Mouse (Mus musculus) left cerebral cortex, postnatal 25 days (tissue): ENCODE data around the gene Rab3d. TPM values are rescaled to one million over a fixed set of nuclear protein-coding genes. Genes with fewer than 3 reads are reported as not detected.
"Not testable (repeated sequence)": the region's sequence is repeated elsewhere in the genome, so short reads cannot be mapped to it uniquely, and the experiment has no call there.

ENCODE experiments used
- DNase-seq, 2 experiments: peaks; one replicate each; pipeline ENCODE4 v3.0.0; 2022; ENCODE audit warnings: low spot score in 2 of 2, mixed read lengths in 1 of 2
- intact Hi-C: fragments of 180-260 bp; cut with DNase I; formaldehyde crosslinking; loops from one replicate; pipeline ENCODE4 v1.15.1; 2025
- total RNA-seq, 2 experiments: library from RNA; stranded (reverse); gene quantifications; 2 replicates each; pipeline ENCODE4 v1.2.3; 2021

Rab3d gene
- total RNA-seq, 2 experiments from 2014 or later = 15.4 to 17.5 TPM

DNA sequence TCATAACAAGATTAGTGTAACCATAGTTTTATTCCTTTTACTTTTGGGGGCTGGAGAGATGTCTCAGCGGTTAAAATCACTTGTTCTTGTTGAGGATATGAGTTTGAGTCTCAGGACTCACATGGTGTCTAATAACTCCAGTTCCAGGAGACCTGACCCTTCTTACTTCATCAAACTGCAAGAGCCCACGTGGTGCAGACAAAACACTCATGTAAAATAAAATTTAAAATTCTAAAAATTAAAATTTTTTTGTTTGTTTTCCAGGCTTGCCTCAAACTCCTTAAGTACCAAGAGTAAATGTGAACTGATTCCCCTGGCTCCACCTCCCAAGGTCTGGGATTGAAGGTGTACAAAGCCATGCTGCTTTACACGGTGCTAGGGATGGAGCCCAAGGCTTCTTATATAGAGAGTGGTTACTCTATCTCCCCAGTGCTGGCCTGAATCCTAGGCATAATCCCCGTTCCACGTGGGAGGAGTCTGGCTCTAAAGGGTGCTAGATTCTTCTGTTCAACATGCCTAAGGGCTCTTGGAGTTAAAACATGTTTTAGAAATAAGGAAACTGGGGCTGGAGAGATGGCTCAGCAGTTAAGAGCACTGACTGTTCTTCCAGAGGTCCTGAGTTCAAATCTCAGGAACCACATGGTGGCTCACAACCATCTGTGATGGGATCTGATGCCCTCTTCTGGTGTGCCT is 846 bp upstream of the Rab3d start:
- intact Hi-C loops = loop anchor here (5.0 kb wide), 2 partner anchors 143 to 302 kb away; partner anchors contain the start of gene Smarca4
- peak in 1 of 2 experiments; percentile 69 for DNase-seq

DNA sequence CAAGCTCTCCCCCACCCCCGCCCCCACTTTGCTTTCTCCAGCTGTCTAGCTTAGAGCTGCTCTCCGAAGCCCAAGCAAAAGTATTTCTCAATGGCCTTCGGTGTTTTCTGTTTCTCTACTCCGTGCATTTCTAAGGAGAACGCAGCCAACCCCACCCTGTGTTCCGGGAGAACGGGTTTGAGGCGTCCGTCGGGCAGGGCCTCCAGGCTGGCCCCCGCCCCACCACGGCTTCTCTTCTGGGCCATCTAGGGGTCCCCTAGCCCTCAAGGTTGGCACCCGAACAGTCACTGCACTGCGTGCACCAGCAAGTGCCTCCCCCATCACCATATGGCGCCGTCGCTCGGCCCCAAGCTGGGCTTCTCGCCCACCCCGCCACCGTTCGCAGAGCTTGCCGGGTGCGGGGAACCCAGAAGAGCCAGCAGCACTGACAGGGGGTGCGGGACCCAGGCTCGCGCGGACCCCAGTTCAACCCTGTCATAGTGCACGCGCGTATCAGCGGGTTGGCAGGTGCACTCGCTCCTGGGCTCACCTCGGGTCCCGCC is 428 bp downstream of the Rab3d start:
- intact Hi-C loops = loop anchor here (5.0 kb wide), 2 partner anchors 145 to 300 kb away; partner anchors contain the start of gene Smarca4

DNA sequence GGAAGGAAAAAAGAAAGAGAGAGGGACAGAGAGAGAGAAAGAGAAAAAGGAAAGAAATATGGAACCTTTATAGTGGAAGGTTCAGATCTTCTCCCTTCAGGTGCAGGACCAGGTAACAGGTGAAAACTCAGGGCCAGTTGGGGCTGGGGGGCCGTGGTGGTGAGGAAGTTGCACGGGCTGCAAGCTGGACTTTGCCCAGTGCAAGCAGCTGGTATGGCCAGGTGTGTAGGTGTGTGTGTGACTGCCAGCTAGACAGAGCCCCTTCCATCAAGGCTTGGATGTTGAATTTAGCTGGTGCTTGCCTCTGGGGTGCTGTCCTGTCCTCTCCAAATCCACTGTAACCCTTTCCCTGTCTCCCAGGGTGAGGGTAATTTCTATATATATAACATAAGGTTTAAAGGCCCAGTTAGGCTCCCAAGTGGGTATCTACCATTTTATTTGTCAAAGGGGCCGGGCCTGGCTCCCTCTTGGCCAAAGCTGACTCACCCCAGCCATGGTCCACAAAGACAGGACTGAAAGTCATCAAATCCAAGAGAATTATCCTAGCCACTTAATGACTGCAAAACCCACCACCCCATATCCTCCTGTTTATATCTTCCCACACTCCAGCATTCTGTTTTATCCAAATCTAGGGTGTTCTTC is 1.0 kb downstream of the Rab3d start:
- peak in 1 of 2 experiments; percentile 43 for DNase-seq
- intact Hi-C loops = loop anchor here (5.0 kb wide), 2 partner anchors 145 to 300 kb away; partner anchors contain the start of gene Smarca4

More for the DNA sequence above, 428 bp downstream of the Rab3d start:
- peak; percentile 68 to 89 for DNase-seq

DNA sequence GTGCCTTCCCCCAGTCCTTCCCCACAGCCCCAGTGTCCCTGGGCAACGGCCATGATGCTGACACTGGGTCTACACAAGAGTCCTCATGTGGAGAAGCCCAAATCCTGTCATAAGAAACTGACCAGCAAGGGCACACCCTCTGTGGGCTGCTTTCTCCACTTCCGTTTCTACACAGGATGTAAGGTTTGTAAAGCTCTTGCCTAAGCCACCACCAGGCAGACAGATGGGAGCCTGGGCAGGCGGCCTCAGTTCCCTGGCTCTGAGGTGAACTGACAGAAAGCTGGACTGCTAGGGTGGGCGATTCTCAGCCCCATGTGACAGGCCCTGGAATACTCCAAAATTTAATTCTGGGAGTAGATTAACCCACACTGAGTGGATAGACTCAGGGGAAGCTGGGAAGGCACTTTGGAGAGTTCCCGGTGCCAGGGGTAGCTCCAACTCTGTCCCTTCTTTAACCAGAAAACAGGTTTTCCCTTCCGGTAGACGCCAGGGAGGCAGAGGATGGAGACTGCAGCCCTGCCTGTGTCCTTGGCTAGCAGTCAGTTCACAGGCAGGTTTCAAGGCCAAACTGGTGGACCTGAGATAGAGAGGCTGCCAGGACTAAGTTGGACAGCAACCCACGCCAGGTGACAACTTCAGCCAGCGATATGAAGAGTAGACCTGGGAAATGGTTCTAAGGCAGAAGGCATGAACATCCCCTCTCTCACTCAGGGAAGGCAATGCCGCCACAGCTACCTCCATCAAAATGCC is 8.3 kb downstream of the Rab3d start:
- no peak for DNase-seq
- intact Hi-C loops = no loop called here

DNA sequence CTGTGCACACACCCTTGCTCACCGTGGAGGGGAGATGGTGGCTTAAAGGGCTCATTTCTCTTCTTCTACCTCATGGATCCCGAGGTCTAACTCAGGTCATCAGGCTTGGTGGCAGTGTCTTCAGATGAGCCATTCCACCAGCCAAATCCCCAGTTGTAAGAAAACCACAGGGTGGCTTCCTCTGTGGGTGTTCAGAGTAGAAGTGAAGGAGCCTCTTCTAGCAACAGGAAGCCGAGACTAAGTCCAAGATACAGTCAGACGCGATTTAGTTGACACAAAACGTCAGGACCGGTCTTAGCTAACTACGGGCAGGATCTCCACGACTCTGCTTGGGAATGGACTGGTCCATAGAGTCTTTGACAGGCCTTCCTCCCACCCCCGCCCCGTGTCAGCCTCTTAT is 9.8 kb downstream of the Rab3d start:
- intact Hi-C loops = no loop called here
- DNase-seq = no peak

DNA sequence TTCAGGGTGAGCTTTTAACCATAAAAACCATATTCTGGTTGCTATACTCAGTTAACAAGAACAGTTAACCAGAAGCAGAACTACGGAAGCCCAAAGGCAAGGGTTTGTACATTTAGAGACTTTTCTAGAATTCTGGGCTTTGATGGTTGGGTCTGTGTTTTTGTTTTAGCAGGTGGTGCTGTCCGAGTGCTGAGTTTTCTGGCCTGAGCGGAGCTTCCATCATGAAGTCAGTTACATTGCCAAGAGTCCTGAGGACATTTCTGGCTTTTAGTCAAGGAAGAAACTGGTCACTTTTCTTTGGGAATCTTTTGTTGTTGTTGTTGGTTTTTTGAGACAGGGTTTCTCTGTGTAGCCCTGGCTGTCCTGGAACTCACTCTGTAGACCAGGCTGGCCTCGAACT is 14.0 kb downstream of the Rab3d start:
- intact Hi-C loops = no loop called here

DNA sequence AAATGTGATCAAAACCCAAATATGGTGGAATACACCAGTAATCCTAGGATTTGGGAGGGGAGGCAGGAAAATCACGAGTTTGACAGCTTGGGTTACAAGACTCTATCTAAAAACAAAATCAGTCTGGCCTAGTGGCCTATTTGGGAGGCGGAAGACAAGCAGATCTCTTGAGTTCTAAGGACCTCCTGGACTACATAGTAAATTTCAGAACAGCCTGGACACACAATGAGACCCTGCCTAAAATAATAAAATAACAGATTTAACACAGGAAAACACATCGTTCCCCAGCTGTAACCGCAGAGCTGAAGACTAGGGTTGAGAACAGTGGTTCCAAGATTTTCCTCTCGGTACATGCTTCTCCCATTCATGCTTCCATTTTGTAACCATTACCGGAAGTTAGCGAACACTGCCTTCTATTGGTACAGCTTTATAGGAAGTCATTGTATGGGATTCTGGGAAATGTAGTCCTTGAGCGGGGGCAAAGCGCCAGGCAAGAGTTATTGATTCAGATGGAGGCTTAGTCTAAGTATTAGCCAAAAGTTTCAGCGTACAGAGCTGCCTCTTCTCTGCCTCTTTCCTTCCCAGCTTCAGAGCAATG is 16.7 kb downstream of the Rab3d start:
- intact Hi-C loops = no loop called here

More for the DNA sequence above, 14.0 kb downstream of the Rab3d start:
- no peak for DNase-seq

DNA sequence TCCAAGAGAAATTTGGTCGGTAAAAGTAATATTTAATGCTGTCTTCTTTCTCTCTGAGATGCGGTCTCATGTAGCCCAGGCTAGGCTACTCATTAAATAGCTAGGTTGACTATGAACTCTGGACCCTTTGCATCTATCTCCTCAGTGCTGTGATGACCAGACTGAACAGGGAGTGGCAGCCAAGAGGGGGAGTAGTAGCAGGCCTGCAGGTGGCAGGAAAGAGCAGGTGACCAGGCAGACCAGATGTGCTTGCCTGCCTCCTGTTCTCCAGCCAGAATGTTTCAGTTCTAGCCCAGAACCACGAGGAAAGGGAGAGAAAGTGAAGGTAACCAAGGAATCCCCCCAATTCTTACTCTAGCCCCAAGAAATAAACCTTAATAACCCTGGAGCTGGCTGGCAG is 28.8 kb downstream of the Rab3d start:
- no peak for DNase-seq
- intact Hi-C loops = no loop called here

More for the DNA sequence above, 16.7 kb downstream of the Rab3d start:
- DNase-seq = peak; percentile 63 to 81

DNA sequence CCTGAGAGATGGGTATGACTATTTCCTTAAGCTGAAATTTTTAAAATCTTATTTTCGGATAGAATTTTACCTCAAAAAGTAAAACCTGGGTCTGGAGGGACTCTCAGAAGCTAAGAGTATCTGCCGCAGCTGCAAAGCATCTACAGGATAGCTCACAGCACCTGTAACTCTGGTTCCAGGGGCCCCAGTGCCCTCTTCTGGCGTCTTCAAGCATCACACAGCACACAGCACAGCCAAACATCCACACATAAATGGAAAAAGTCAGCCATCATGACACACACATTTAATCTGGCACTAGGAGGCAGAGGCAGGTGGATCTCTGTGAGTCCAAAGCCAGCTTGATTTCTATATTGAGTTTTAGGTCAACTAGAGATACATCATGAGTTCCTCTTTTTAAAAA is 41.4 kb downstream of the Rab3d start:
- intact Hi-C loops = loop anchor here (10.0 kb wide), 1 partner anchor 182 kb away; no protein-coding TSS in a partner anchor

DNA sequence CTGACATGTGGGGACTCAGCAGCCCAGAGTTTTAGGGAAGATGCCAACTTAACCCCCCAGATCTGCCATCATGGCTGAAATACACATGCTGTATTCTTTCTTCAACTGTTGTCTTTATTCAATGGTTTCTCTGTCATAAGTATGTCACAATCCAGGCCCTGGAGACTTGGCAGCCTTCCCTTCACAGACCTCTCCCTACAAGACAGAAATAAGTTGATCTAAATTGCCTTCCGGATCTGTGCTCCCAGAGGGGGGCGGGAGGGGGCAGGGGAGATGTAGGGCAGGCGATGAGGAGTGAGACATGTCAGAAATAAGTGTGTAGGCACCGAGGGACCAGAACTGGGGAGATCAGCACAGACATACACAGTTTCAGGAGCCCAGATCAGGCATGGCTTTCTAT is 45.8 kb downstream of the Rab3d start:
- intact Hi-C loops = loop anchor here (10.0 kb wide), 1 partner anchor 177 kb away; no protein-coding TSS in a partner anchor
- DNase-seq = no peak

More for the DNA sequence above, 41.4 kb downstream of the Rab3d start:
- no peak for DNase-seq

DNA sequence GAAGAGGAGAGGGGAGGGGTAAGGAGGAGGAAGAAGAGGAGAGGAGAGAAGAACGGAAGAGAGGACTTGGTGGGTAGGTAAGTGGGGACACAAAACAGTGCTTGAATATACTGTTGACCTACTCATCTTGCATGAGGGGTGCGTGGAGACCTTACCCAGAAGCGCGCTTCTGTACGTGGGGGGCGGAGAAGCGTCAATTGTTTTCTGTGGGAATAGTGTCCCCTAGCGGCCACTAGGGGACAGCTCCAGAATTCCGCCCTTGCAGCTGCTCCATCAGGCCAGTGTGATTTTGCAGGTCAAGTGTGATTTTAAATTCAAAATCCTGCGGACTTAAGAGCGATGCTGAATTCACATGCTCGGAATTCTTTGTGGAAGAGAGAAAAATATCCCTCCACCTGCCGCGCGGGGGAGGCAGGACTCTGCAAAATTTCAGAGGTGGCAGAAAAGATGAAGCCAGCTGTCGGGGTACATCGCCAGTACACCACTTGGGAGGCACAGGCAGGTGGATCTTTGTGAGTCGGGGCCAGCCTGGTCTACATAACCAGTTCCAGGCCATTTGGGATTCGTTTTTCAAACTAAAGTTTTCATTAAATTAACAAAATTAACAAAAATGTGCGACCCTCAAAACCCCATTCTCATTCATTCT is 47.0 kb downstream of the Rab3d start:
- peak; percentile 45 to 55 for DNase-seq
- intact Hi-C loops = loop anchor here (2.0 to 10.0 kb wide), 3 partner anchors 30 to 268 kb away; no protein-coding TSS in a partner anchor

DNA sequence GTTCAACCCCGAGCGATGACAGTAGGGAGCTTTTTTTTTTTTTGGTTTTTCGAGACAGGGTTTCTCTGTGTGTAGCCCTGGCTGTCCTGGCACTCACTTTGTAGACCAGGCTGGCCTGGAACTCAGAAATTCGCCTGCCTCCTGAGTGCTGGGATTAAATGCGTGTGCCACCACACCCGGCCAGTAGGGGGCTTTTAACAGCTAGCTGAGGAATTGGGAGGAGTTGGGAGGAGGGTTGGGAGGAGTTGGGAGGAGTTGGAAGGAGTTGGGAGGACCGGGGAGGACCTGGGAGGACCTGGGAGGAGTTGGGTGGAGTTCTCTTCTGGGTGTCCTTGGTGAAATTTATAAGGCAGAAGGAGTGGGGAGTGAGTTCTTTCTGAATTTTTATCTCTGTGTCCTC is 48.7 kb downstream of the Rab3d start:
- intact Hi-C loops = not testable (repeated sequence)
- DNase-seq = peak; percentile 17 to 44

DNA sequence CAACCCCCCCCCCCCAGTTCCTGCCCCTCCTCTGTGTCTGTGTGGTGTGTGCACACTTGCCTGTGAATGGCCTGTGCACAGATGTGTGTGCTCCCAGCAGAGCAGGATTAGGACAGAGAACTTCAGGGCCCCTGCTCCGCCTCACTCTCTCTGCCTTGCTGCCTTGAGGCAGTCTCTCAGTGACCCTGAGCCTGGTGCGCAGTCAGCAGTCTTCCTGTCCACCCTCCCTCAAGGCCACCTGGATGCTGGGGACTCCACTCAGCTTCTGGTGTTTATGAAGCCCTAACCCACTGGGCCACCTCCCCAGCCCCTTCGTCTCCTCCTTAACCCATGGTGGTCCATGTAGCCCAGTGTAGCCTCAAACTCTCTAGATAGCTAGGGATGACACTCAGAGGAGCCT is 50.3 kb downstream of the Rab3d start:
- intact Hi-C loops = no loop called here

DNA sequence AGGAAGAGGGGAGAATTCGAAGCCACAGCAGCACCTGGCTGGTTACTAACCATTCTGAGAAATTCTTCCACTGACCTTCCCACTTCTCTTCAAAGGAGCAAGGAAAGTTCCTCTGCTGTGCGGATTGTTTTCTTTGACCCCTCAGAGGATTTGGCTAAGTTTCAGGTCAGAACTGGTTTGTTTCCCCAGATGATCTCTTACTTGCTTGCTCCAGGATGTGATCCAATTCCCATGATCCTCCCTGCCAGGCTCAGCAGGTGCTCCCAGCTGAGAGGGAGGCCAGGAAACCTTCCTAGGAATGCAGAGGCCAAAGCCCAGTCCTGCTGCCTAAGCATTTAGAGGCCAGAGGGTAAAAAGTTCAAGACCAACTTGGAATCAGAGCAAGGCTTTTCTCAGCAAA is 51.4 kb downstream of the Rab3d start:
- DNase-seq = peak in 1 of 2 experiments; percentile 27
- intact Hi-C loops = no loop called here

More for the DNA sequence above, 50.3 kb downstream of the Rab3d start:
- no peak for DNase-seq

DNA sequence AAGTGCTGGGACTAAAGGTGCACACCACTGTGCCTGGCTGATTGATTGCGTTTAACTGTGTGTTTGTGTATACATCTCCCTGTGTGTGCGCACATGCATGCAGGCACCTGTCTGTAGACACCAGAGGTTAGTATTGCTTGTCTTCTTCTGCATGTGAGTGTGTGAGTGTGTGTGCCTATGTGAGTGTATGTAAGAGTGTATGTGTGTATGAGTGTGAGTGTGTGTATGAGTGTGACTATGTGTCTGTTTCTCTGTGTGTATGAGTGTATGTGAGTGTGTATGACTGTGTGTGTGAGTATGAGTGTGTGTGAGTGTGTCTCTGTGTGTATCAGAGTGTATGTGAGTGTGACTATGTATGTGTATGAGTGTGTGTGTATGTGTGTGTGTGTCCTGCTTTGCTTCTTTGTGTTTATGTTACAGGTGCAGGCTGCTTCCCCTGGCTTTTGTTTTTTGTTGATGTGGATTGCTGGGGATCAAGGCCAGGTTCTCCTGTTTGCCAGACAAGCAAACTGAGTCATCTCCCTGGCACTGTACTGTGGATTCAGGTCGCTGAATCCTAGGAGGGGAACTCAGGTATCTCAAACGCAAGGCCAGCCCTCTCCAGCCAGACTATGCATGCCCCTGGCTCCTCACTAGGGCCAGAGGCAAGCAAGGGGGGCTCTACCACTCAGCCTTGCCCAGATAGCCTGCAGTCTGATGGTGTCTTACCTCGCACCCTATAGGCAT is 52.2 kb downstream of the Rab3d start:
- intact Hi-C loops = no loop called here
- DNase-seq = no peak

DNA sequence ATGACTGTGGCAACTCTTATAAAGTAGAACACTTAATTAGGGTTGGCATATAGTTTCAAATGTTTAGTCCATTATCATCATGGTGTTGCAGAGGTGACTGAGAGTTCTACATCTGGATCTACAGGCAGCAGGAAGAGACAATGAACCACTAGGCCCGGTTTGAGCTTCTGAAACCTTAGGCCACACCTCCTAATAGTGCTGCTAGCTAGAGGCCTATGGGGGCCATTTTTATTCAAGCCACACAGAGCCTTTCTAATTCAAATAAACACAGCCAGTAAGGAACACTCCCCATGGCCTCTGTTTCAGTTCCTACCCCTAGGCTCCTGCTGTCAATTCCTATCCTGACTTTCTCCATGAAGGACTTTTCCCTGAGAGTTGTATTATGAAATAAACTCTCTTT is 55.8 kb downstream of the Rab3d start:
- intact Hi-C loops = no loop called here
- no peak for DNase-seq

DNA sequence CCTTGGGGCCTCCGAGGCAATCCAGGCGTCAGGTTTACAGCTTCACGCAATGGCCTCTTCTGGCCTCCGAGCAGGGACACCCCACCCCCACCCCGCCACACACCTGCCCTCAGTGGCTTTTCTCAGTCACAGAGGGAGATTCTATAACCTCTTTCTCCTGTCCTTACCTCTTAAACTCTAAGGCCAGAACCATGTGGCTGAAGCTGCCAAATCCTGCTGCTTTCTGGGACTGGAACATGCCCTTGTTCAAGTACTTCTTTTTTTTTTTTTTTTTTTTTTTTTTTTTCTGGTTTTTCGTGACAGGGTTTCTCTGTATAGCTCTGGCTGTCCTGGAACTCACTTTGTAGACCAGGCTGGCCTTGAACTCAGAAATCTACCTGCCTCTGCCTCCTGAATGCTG is 57.6 kb downstream of the Rab3d start:
- intact Hi-C loops, DNase-seq: not testable (repeated sequence)

DNA sequence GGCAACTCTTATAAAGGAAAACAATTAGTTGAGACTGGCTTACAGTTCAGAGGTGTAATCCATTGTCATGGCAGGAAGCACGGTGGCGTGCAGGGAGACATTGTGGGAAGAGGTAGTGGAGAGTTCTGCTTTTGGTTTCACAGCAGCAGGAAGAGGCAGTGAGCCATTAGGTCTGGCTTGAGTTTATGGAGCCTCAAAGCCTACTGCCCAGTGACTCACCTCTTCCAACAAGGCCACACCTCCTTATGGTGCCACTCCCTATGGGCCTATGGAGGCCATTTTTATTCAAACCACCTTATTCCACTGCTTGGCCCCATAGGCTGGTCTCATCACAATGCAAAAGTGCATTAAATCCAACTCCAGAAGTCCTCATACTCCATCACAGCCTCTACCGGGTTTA is 58.4 kb downstream of the Rab3d start:
- intact Hi-C loops = no loop called here
- no peak for DNase-seq
